Mouse (Mus musculus) lung, postnatal 0 days (tissue): ENCODE data around the gene Emc10.

Experiments used
- CTCF ChIP-seq: IDR thresholded peaks from 2 replicates; pipeline ENCODE4 v1.5.1; 2016; ENCODE audit warnings: antibody characterized with exemption, mild to moderate bottlenecking
- EP300 ChIP-seq: IDR thresholded peaks from 2 replicates; pipeline ENCODE4 v1.6.1; 2016; ENCODE audit warnings: antibody characterized with exemption, mild to moderate bottlenecking, control low read depth

DNA sequence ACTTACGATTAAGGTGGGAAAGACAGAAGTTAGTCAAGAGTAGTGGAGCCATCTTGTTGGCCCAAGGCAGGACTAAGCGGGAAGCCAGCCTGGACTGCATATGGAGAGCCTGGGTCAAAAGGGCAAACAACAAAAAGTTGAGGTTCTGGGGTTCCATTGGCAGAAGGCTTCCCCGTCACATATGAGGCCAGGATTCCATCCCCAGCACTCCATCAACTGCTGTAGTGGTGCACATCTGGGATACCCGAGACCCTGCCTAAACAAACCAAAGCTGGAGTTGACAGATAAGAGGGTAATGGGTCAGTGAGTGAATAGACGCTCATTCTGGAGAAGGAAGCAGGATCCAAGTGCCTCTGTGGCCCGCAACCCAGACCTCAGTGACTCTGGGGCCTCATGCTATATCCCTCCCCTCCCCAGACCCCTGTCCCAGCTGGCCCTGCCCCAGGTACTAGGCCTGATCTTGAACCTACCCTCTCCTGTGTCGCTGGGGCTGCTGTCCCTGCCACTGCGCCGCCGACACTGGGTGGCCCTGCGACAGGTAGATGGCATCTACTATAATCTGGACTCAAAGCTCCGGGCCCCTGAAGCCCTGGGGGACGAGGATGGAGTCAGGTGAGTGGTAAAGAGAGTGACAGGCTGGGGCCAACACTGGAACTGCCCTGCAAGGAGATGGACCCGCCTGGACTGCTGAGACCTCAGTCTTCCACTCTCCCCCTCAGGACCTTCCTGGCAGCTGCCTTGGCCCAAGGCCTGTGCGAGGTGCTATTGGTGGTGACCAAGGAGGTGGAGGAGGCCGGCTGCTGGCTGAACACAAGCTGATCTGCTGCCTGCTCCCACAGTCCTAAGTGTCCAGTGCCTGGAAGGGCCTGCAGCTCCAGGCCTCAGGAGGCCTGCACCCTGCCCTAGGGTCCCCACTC, 25.4 kb downstream of the Emc10 start:
- TF ChIP-seq EP300 = no peak
- no peak for TF ChIP-seq CTCF
